25 mouse cellular contexts compared by ENCODE assay signal in the genomic region with DNA sequence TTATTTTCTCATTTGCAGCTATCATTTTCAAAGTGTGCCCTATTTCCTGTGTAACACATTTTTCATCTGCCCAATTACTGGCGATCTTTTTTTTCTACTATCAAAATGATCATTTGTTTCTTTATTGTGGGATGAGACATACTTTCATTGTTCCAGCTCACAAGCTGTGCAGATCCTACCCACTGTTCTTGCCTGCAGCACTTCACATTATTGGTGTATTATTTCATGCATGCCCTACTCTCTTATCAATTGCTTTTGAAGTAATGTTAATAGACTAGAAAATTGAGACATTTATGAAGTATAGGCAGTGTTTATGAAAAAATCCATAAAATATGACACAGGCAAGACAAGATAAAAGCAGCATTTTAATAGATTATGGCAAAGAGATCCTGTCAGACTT.
"Had no signal": no experiment of that assay in that cellular context is flagged by ENCODE, and none has a peak within 500 bp of the region (broad histone marks: within the 10 kb centered on the region; RNA-seq: fewer than 3 reads in every experiment).

No protein-coding gene starts in this region.

- H3K36me3 ChIP-seq: heart, embryonic 13.5 days; heart, embryonic 15.5 days; hindbrain, embryonic 13.5 days; hindbrain, embryonic 15.5 days; limb, embryonic 10.5 days; limb, embryonic 12.5 days had no signal

- H3K9ac ChIP-seq: heart, embryonic 13.5 days; heart, embryonic 15.5 days; hindbrain, embryonic 13.5 days; hindbrain, embryonic 15.5 days; limb, embryonic 12.5 days had no signal

- H3K4me2 ChIP-seq: heart, embryonic 11.5 days; heart, embryonic 13.5 days; heart, embryonic 15.5 days; hindbrain, embryonic 13.5 days; hindbrain, embryonic 15.5 days; limb, embryonic 12.5 days; liver, embryonic 11.5 days had no signal

- H3K27ac ChIP-seq: heart, adult 2 months; heart, embryonic 13.5 days; heart, embryonic 15.5 days; hindbrain, embryonic 13.5 days; hindbrain, embryonic 15.5 days; hindbrain, postnatal 0 days; layer of hippocampus, adult 2 months; left cerebral cortex, adult 2 months; limb, embryonic 10.5 days; limb, embryonic 12.5 days had no signal

- H3K4me3 ChIP-seq: heart, adult 2 months; heart, embryonic 13.5 days; heart, embryonic 15.5 days; hindbrain, embryonic 13.5 days; hindbrain, embryonic 15.5 days; layer of hippocampus, adult 2 months; left cerebral cortex, adult 2 months; limb, embryonic 10.5 days; limb, embryonic 12.5 days had no signal

- H3K27me3 ChIP-seq: heart, embryonic 13.5 days; heart, embryonic 15.5 days; hindbrain, embryonic 13.5 days; hindbrain, embryonic 15.5 days had no signal

- DNase-seq: gastrocnemius, postnatal 14 days; gastrocnemius, postnatal 36 days; heart, adult 11 months; heart, adult 2 months; heart, postnatal 14 days; heart, postnatal 36 days; kidney, adult 11 months; kidney, adult 2 months; kidney, adult 9 months; kidney, postnatal 10 days; kidney, postnatal 25 days; kidney, postnatal 4 days; liver had no signal

- H3K9me3 ChIP-seq: heart, embryonic 13.5 days; heart, embryonic 15.5 days; hindbrain, embryonic 13.5 days; hindbrain, embryonic 15.5 days; limb, embryonic 10.5 days; limb, embryonic 12.5 days had no signal

- ATAC-seq: hindbrain, postnatal 0 days; intestine, embryonic 16.5 days had no signal

- H3K4me1 ChIP-seq: heart, embryonic 13.5 days; heart, embryonic 15.5 days; hindbrain, embryonic 13.5 days; hindbrain, embryonic 15.5 days; limb, embryonic 10.5 days; limb, embryonic 12.5 days had no signal
